Mouse (Mus musculus): ENCODE results near the gene Rxfp2.

DNA sequence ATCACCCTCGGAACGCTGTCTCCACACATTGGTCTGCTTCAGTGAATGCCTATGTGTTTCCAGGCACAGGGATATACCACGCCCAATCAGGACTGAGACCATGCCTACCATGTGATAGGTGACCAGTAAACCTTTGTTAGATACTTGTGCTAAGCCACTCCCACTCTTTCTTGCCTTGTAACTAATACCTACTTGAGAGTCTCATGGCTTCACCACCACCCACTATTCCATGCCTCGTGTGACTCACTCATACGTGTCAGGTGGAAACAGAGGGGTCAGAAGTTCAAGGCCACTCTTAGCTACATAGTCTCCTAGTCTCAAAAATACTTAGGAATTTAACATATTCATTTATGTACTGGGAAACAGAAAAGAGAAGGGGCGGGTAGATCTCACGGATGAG lies 35.5 kb downstream of the Rxfp2 start:
- TF ChIP-seq CTCF (IDR thresholded peaks at IDR 0.05; ENCODE audit: low read depth, low read length) (no peak), POLR2A (IDR thresholded peaks at IDR 0.05; ENCODE audit: extremely low read depth, insufficient read depth, low read length) (no peak)
